Mouse (Mus musculus) central nervous system, embryonic 11.5 days (tissue): Measurements from ENCODE around the gene Vmn1r14. TPM values are rescaled to one million over a fixed set of nuclear protein-coding genes. Genes with fewer than 3 reads are reported as not detected.

ENCODE experiments used
- polyA plus RNA-seq: library from polyadenylated mRNA; depleted of rRNA; stranded (reverse); fragments of >200 nt; gene quantifications from 2 replicates; pipeline ENCODE4 v1.2.3, GENCODE M21; 2012; rRNA removed

The Vmn1r14 gene
- polyA plus RNA-seq, result not detected in 2 replicates

GRCm38 (mm10) chr6:57231386-57231785 lies at the start of gene Vmn1r14:
Gene Vmn1r14 (plus strand): TSS chr6:57231686.

GRCm38 (mm10) chr6:57202990-57203389 lies 28.5 kb upstream of the Vmn1r14 start, which contains the start of gene Vmn1r13:
Gene Vmn1r13 (plus strand): TSS chr6:57203290.

GRCm38 (mm10) chr6:57257652-57258051 lies 26.2 kb downstream of the Vmn1r14 start, which contains the start of gene Vmn1r15:
Gene Vmn1r15 (plus strand): TSS chr6:57257952.

Other genes with a start within 250 kb of the Vmn1r14 start
- gene Vmn1r6, start 234.4 kb upstream of the Vmn1r14 start, polyA plus RNA-seq, result not detected in 2 replicates
- gene Vmn1r7, start 206.4 kb upstream of the Vmn1r14 start, polyA plus RNA-seq, result not detected in 2 replicates
- gene Vmn1r8, start 199.4 kb upstream of the Vmn1r14 start, polyA plus RNA-seq, result not detected in 2 replicates
- gene Vmn1r9, start 164.9 kb upstream of the Vmn1r14 start, polyA plus RNA-seq, result not detected in 2 replicates
- not detected in 2 replicates for gene Vmn1r10, start 122.2 kb upstream of the Vmn1r14 start, polyA plus RNA-seq
- not detected in 2 replicates for gene Vmn1r11, start 98.2 kb upstream of the Vmn1r14 start, polyA plus RNA-seq
- gene Vmn1r12, start 74.8 kb upstream of the Vmn1r14 start, polyA plus RNA-seq, result not detected in 2 replicates
- 0.01 TPM in 1 of 2 replicates, not detected in the other for gene Vmn1r13, start 28.4 kb upstream of the Vmn1r14 start, polyA plus RNA-seq
- not detected in 2 replicates for gene Vmn1r15, start 26.3 kb downstream of the Vmn1r14 start, polyA plus RNA-seq
- not detected in 2 replicates for gene Vmn1r16, start 97.8 kb downstream of the Vmn1r14 start, polyA plus RNA-seq
- gene Vmn1r17, start 132.0 kb downstream of the Vmn1r14 start, polyA plus RNA-seq, result not detected in 2 replicates
- gene Vmn1r18, start 164.1 kb downstream of the Vmn1r14 start, polyA plus RNA-seq, result not detected in 2 replicates
- not detected in 2 replicates for gene Vmn1r19, start 172.1 kb downstream of the Vmn1r14 start, polyA plus RNA-seq
- not detected in 2 replicates for gene Vmn1r20, start 197.2 kb downstream of the Vmn1r14 start, polyA plus RNA-seq